ENCODE assay signal across 8 mouse cellular contexts in the genomic region with DNA sequence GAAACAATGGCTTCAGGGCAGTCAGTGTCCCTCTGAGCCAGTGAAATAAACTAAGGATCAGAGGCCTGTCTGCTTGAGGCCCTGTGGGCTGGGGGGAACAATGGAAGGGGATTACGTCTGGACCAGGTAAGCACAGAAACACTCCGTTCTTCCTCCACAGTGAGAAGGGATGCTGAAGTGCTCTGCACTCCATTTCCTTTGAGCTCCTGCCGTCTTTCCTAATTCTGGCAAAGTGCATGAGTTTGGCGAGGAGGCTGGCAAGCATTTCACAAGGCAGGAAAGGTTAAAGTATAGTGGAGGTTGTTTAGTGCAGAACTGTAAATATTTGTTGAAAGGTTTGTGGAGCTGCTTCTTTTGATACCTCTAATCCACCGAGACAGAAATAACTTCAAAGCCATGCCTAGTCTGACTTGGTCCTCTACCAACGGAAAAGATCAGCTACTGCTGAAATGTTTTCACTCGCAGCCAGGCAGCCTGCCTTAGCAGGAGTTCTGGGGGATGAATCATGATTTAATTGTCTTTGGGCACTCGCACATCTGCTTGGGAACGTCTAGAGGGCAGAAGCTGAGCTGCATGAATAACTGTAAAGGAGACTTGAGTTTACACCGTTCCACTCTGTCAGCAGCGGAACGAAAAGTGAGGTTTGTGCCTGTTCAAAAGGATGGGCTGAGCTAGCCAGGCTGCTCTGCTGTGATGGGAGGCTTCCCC.
A peak's percentile ranks its signal among the peaks of the same experiment; 100 is the strongest.
DNase-seq lines count a peak whose midpoint lies in the region; ATAC-seq and TF ChIP-seq lines count a peak whose summit lies in the region.

No protein-coding gene starts in this region.

- TF ChIP-seq POLR2A in testis, adult 2 months (IDR thresholded peaks at IDR 0.05; ENCODE audit: control insufficient read depth, low read depth, low read length) = no peak

- H3K4me1 ChIP-seq in testis, adult 2 months (ENCODE audit: control insufficient read depth, insufficient read depth, low read length) = no peaks in the 10 kb centered on the region

- H3K27me3 ChIP-seq in testis, adult 2 months (ENCODE audit: control insufficient read depth, insufficient read depth, low read length) = no peaks in the 10 kb centered on the region

- H3K27ac ChIP-seq in testis, adult 2 months (ENCODE audit: control insufficient read depth, insufficient read depth, low read depth, low read length) = 0 out of 2 replicates have a peak overlapping the region, but pooled peaks have one; percentile 5

- H3K4me3 ChIP-seq in testis, adult 2 months (ENCODE audit: control insufficient read depth, low read depth, low read length) = no peak overlapping the region

- no peaks in the 10 kb centered on the region for H3K36me3 ChIP-seq in testis, adult 2 months (ENCODE audit: control insufficient read depth, insufficient read depth, low read length)

- peak; percentile 30 to 36 for DNase-seq in frontal cortex, postnatal 36 days (ENCODE audit: low spot score in 2 of 2)
- no peak for DNase-seq in frontal cortex, postnatal 10 days (ENCODE audit: low spot score in 2 of 2)
- DNase-seq in testis, postnatal 14 days (ENCODE audit: low spot score) = no peak
- DNase-seq in mesoderm, embryonic 11.5 days (ENCODE audit: low read depth, low spot score) = peak; percentile 65
- no peak for DNase-seq in adipocyte (ENCODE audit: low spot score)

- TF ChIP-seq CTCF in testis, adult 2 months (IDR thresholded peaks at IDR 0.05; ENCODE audit: control insufficient read depth, insufficient read depth, insufficient replicate concordance, low read depth, low read length) = no peak

- ATAC-seq in erythroid progenitor cell, adult 5-6 weeks (replicated peaks; ENCODE audit: low FRiP score, poor library complexity, severe bottlenecking) = no peak
- ATAC-seq in megakaryocyte progenitor cell, adult 5-6 weeks (replicated peaks; ENCODE audit: poor library complexity) = no peak

Comparison
In these comparisons a context has a peak if more than half of its experiments do, and no peak if none do; other contexts are left out.
1. DNase-seq: peak in frontal cortex, postnatal 36 days (2 of 2) and mesoderm, embryonic 11.5 days (single experiment); none in frontal cortex, postnatal 10 days (0 of 2), testis, postnatal 14 days (single experiment) and adipocyte (single experiment).